Mouse (Mus musculus) forebrain, postnatal 0 days (tissue): ENCODE measurements at regions not wholly inside any gene's neighbourhood (a gene's known extent, or its start where the extent isn't known, plus 50 kb on each side); places are given as distances from the start of the nearest gene placed in this dataset.

Experiments used
- ATAC-seq: fragments of 200-750 bp; cut with Nextera tagmentation; 2 replicates; pipeline ENCODE4 v1.8.0; 2017; ENCODE audit warnings: mild to moderate bottlenecking, moderate library complexity
- DNase-seq: peaks from one replicate; pipeline ENCODE4 v3.0.0-alpha.2; 2015
- H3K27ac ChIP-seq: fragments of 300-500 bp; sonication (generic); 2 replicates; pipeline ENCODE4 v1.5.1; 2014; ENCODE audit warnings: low read depth, mild to moderate bottlenecking, antibody characterized with exemption, low read length, moderate library complexity, mixed read lengths
- H3K27me3 ChIP-seq: fragments of 300-500 bp; sonication (generic); 2 replicates; pipeline ENCODE4 v1.6.1; 2014; ENCODE audit warnings: mild to moderate bottlenecking, low read length, mixed read lengths; ENCODE audit not compliant: insufficient read depth
- H3K36me3 ChIP-seq: fragments of 300-500 bp; sonication (generic); 2 replicates; pipeline ENCODE4 v1.6.1; 2014; ENCODE audit warnings: mild to moderate bottlenecking, moderate library complexity; ENCODE audit not compliant: insufficient read depth
- H3K4me1 ChIP-seq: fragments of 300-500 bp; sonication (generic); 2 replicates; pipeline ENCODE4 v1.6.1; 2014; ENCODE audit warnings: antibody characterized with exemption; ENCODE audit not compliant: insufficient read depth
- H3K4me2 ChIP-seq: fragments of 300-500 bp; sonication (generic); 2 replicates; pipeline ENCODE4 v1.6.1; 2014; ENCODE audit warnings: low read depth, mild to moderate bottlenecking, moderate library complexity
- H3K4me3 ChIP-seq: fragments of 300-500 bp; sonication (generic); 2 replicates; pipeline ENCODE4 v1.5.1; 2014; ENCODE audit warnings: low read depth, low read length, mixed read lengths
- H3K9ac ChIP-seq: fragments of 300-500 bp; sonication (generic); 2 replicates; pipeline ENCODE4 v1.6.1; 2014; ENCODE audit warnings: mild to moderate bottlenecking
- H3K9me3 ChIP-seq: fragments of 300-500 bp; sonication (generic); 2 replicates; pipeline ENCODE4 v1.6.1; 2016; ENCODE audit warnings: low read length
- CTCF ChIP-seq: sonication (generic); IDR thresholded peaks from 2 replicates; pipeline ENCODE4 v1.5.1; 2016; ENCODE audit warnings: antibody characterized with exemption, control low read depth, low read depth
- WGBS: fragments of 180-500 bp; shearing (Covaris S2); extraction: QIAGEN DNeasy Blood & Tissue Kit; methylation state at CpG from one replicate; pipeline ENCODE4 v1.1.7; 2014; 5-methylcytosine and 5-hydroxymethylcytosine counted together

DNA sequence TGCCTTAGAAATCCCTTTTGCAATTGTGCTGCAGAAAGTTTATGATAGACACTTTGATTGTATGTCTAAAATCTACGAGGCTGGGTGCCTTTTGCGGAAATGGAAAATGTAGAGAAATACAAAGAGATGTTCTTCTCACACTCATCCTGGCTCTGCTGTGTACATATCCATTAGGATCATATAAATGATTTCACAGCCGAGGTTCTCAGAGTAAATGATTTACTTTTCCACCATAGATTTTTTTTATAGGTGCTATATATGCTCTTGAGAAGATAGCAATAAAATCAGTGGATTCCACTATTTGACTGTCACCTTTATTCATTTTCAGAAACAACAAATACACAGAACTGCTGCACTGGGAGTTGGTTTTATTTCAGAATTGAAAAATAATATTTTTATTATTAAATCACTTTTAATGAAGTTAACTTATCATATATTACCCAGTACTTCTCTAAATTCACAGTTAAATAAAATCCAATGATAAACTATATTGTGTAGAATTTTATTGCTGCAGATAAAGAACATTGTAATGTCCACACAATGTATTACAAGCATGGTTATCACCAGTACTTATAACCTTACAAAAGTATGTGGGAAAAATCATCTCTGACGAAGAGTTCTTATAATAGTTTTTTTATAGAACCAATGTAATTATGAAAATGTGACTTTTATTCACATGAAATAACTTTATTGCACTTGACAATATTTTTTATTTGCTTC is 1385.8 kb downstream of the Pcdh7 start:
- no peak for ATAC-seq
- Histone ChIP-seq H3K9me3 (no peaks in the 10 kb centered on the region), H3K27me3 (no peaks in the 10 kb centered on the region), H3K4me2 (no peak overlapping the region), H3K9ac (no peak overlapping the region), H3K36me3 (no peaks in the 10 kb centered on the region), H3K27ac (no peak overlapping the region), H3K4me3 (no peak overlapping the region), H3K4me1 (no peaks in the 10 kb centered on the region)
- 81% methylated on average over 4 of the region's 4 CpGs for WGBS
- TF ChIP-seq CTCF, result no peak
- DNase-seq, result no peak

DNA sequence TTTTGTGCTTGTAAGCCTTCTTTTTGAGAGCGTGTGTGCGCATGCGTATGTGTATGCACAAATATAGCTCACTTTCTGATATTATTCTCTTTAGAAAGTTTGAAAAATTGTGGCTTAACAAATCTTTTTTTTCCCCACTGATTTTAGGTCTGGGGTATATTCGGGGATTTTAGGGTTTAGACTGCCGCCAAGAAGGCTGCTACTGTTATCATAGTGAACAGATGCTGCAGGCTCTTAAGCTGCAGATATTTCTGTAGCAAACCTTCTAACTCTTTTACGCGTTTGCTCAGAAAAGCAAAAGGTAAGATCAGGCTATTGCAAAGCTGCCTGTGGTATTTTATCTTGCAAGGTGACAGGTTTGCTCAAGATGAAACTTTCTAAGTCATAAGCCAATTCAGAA is 1420.5 kb downstream of the Pcdh7 start:
- H3K4me2 ChIP-seq, result no peak overlapping the region
- no peaks in the 10 kb centered on the region for H3K4me1 ChIP-seq
- H3K36me3 ChIP-seq, result no peaks in the 10 kb centered on the region
- H3K27me3 ChIP-seq, result no peaks in the 10 kb centered on the region
- DNase-seq (peak; percentile 11), ATAC-seq (no peak)
- WGBS, result 31% methylated on average over 7 of the region's 7 CpGs
- no peak overlapping the region for H3K27ac ChIP-seq
- TF ChIP-seq CTCF, result no peak
- H3K4me3 ChIP-seq, result no peak overlapping the region
- H3K9ac ChIP-seq, result no peak overlapping the region
- H3K9me3 ChIP-seq, result no peaks in the 10 kb centered on the region

DNA sequence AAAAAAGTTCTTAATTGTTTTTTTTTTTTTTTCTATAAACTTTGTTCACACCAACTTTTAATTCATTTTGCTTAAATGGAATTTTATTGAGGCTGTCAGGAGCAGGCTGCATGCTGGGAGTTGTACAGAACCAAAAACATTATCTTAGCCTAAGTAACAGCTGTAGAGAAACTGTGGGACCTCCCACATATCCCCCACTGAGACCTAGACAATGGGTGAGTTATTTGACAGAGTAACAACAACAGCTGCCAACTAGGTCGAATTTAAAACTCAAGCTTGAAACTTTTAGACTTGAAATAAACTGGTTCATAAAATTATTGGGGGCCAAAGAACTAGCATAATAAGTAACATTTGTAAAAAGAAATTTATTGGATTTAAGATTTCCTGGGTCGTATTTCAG is 1421.0 kb downstream of the Pcdh7 start:
- DNase-seq, result no peak
- WGBS, result 27% methylated on average over 2 of the region's 2 CpGs

More for the DNA sequence above, 1421.0 kb downstream of the Pcdh7 start:
- Histone ChIP-seq H3K4me2 (no peak overlapping the region), H3K9ac (no peak overlapping the region), H3K4me3 (no peak overlapping the region), H3K9me3 (no peaks in the 10 kb centered on the region), H3K36me3 (no peaks in the 10 kb centered on the region), H3K27me3 (no peaks in the 10 kb centered on the region), H3K4me1 (no peaks in the 10 kb centered on the region), H3K27ac (no peak overlapping the region)
- ATAC-seq, result no peak
- no peak for TF ChIP-seq CTCF
